Mouse (Mus musculus): ENCODE data around the gene Atrnl1.

DNA sequence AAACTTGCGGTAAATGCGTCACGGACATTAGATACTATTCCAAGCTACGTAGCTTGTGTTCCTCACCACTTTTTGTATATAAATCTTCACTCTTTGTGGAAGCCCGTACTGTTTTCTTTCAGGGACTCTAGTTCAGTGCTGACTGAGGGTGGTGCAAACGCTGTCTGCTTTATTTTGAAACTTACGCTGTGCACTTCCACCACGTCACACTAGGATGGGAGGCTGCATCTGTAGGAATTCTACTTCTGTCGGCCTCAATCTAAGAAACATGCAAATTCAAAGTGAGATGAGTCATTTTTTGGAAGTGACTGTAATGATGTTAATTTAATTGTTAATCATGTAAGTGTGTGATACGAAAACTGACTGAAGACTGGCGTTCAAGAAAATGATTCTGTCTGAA lies 135.7 kb downstream of the Atrnl1 start:
- TF ChIP-seq FLI1 (IDR thresholded peaks at IDR 0.05; ENCODE audit: low read length), result no peak
- no peak for TF ChIP-seq GATA1 (IDR thresholded peaks at IDR 0.05; ENCODE audit: borderline replicate concordance, low read length)

Measured in megakaryocyte, embryonic 14.5 days (primary cell).